Mouse (Mus musculus): ENCODE measurements around the gene Ccdc13. TPM values are rescaled to one million over a fixed set of nuclear protein-coding genes. Genes with fewer than 3 reads are reported as not detected.

Gene Ccdc13
- polyA plus RNA-seq, 1 experiment from 2014 or later, result not detected

DNA sequence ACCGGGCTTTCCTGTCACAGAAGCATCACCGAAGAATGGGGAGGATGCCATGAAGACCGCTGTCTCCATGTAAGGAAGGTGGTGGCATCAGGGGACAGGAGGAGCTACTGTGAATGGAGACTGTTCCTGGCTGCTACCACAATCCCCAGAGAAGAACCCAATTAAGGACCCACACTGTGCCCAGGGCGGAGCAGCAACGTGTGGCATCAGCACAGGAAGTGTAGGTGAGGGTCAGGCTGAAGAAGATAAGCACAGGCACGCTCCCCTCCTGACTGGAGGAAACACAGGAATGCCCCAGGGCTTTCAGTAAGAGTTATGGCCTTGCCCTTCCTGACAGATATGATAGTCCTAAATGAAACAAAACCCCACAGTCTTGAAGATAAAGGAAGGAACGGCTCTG lies 36.5 kb downstream of the Ccdc13 start:
- Histone ChIP-seq H3K4me3 (ENCODE audit: inconsistent target) (no peak overlapping the region), H3K79me2 (ENCODE audit: inconsistent target) (no peaks in the 10 kb centered on the region), H3K27ac (no peak overlapping the region), H3K36me3 (ENCODE audit: inconsistent target) (no peaks in the 10 kb centered on the region)
- WGBS (ENCODE audit: missing documents), result 40% methylated on average over 7 of the region's 7 CpGs

DNA sequence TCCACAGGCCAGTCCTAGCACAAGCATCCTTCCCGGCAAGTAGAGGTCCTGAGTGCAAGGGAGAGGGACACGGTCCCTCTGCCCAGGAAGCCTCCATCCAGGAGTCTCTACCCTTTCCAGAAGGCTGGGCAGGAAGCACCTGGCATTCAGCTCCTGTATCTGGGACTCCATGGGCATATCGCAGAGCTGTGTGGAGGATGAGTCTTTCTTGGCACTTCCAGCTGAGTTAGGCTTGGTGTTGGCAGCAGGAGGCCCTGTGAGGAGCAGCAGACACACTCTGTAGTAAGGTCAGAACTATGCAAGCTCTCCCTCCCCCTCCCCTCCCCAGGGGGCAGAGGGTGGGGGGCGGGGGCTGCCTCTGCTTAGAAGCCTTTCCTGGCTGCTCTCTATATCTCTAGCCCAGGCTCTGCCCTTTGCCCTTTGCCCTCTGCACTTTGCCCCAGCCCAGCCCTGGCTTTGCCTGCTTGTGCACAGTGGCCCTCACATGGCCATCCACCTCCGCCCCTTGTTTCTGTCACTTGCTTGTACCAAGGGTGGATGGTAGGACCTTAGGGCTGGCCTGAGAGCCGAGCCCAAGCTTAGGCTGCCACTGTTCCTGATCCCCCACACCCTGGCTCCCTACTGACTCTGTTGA lies 40.3 kb downstream of the Ccdc13 start:
- Histone ChIP-seq H3K36me3 (ENCODE audit: inconsistent target) (no peaks in the 10 kb centered on the region), H3K27ac (no peak overlapping the region), H3K79me2 (ENCODE audit: inconsistent target) (no peaks in the 10 kb centered on the region), H3K4me3 (ENCODE audit: inconsistent target) (no peak overlapping the region)
- 82% methylated on average over 6 of the region's 6 CpGs for WGBS (ENCODE audit: missing documents)

DNA sequence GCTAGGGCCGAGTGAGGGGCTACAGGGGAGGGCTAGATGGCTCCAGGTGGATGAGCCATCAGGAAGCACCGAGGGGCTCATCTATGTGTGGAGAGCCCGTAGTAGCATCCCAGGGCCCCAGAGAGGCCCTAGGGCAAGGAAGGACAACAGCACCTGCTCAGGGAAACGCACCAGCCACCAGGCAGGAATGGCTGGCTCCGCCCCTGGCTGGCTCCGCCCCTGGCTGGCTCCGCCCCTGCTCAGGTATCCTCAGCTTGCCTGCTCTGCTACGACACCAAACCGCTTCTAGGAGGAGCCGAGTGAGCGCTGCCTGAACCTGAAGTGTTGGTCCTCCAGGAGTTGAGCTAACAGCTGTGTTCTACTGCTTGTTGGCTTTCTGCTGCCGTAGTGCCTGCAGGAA lies 41.5 kb downstream of the Ccdc13 start:
- no peak overlapping the region for H3K4me3 ChIP-seq (ENCODE audit: inconsistent target)
- H3K27ac ChIP-seq, result no peak overlapping the region
- WGBS (ENCODE audit: missing documents), result 57% methylated on average over 12 of the region's 12 CpGs
- H3K79me2 ChIP-seq (ENCODE audit: inconsistent target), result no peaks in the 10 kb centered on the region
- H3K36me3 ChIP-seq (ENCODE audit: inconsistent target), result no peaks in the 10 kb centered on the region

DNA sequence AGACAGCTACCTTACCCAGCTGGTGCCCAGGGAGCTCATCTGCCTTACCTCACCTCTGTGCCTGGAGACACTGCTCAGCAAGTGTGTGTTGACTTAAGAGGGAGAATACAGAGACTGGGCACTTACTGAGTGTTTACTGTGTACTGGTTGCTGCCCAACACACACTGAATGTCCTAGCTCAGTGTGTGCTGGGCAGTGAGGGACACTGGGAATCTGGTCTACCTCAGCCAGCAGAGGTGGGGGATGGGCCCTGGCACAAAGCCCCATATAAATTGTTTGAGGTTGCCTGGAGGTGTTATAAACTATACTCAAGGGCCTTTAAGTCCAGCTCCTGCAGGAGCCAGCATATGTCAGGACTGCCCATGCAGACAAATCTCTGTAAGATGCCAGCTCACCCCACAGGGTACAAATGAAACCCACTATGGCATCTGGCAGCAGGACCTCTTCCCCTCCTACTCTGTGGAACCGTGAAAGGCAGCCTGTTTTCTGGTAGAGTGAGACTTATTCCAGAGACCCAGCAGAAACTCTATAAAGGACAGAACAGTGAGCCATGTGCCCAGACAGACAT lies 44.2 kb downstream of the Ccdc13 start:
- Histone ChIP-seq H3K4me3 (ENCODE audit: inconsistent target) (no peak overlapping the region), H3K36me3 (ENCODE audit: inconsistent target) (no peaks in the 10 kb centered on the region), H3K79me2 (ENCODE audit: inconsistent target) (no peaks in the 10 kb centered on the region), H3K27ac (no peak overlapping the region)
- WGBS (ENCODE audit: missing documents), result 50% methylated on average over 1 of the region's 1 CpGs

DNA sequence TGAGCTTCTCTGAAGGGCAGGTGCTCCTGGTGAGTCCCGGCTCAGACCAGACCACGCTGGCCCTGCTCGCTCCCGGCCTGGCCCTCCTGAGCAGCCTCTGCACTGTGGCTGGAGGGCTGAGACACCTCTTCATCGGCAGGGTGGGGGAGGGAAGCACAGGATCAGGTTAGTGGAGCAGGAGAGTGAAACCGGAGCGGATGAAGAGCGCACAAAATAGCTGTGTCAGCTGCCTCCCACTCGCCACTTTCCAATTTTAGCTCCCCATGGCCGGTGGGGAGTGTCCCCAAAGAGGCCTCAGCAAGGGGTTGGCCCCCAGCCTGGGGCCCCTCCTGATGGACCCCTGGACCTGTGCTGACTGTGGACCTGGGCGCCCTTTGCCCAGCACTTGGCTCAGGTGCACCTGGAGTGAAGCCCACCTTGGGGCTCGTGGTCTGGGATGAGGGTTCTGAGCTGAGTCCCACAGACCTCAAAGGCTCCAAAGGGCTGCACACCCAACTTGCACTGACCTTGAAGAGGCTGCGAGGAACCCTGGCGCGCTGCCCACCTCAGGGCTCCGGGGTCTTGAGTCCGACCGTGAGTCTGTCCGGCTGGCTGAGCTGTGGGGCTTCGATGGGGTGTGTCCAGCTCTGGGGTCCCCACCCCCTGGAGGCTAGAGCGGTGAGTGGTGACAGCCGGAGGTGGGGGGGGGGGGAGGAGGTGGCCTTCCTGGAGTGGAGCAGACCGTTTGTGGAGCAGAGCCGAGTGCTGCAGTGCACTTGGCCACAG lies 47.3 kb downstream of the Ccdc13 start, which contains the start of gene Hhatl:
Gene Hhatl (minus strand): TSS at position 751 of the 765 bp plus-strand sequence.
- WGBS (ENCODE audit: missing documents), result 56% methylated on average over 24 of the region's 24 CpGs
- Histone ChIP-seq H3K4me3 (ENCODE audit: inconsistent target) (no peak within 1 kb of the TSS), H3K36me3 (ENCODE audit: inconsistent target) (no peaks in the 10 kb centered on the region), H3K27ac (no peak within 1 kb of the TSS), H3K79me2 (ENCODE audit: inconsistent target) (no peaks in the 10 kb centered on the region)

DNA sequence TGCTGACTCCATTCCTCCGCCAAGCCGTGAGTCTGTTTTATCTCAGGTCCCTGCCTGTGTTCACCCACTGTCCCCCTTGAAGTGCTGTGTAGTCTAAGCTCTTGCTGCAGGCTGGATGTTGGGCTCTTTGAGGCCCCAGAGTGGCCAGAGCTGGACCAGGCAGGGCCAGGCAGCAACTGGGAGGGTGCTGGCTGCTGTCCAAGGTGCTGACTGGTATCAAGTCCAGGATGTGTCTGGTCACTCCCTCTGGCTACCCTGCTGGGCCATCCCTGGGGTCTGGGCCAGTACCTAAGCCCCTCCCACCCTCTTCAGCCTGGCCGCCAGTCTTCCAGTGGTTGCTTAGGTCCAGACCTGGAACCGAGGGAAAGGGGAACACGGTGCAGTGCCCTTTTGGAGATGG lies 48.1 kb downstream of the Ccdc13 start:
- H3K36me3 ChIP-seq (ENCODE audit: inconsistent target), result no peaks in the 10 kb centered on the region
- WGBS (ENCODE audit: missing documents), result 30% methylated on average over 5 of the region's 5 CpGs
- H3K27ac ChIP-seq, result no peak overlapping the region
- H3K4me3 ChIP-seq (ENCODE audit: inconsistent target), result no peak overlapping the region
- H3K79me2 ChIP-seq (ENCODE audit: inconsistent target), result no peaks in the 10 kb centered on the region

DNA sequence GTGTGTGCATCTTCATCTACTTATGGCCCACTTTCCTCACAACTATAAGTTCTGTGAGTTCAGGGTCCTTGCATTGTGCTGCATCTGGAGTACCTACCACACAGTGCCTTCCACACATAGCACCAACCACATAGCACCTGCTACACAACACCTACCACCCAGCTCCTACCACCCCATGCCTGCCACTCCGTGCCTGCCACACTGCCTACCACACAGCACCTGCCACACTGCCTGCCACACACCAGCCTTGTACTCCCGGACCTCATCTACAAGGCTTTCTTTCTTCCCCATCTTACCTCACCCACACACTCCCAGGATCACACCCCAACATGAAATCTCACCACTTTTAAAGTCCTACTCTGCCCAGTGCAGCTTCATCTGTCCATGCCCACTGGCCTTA lies 52.9 kb downstream of the Ccdc13 start:
- Histone ChIP-seq H3K27ac (no peak overlapping the region), H3K4me3 (ENCODE audit: inconsistent target) (no peak overlapping the region), H3K36me3 (ENCODE audit: inconsistent target) (no peaks in the 10 kb centered on the region), H3K79me2 (ENCODE audit: inconsistent target) (no peaks in the 10 kb centered on the region)
- WGBS (ENCODE audit: missing documents), result 92% methylated on average over 2 of the region's 2 CpGs

DNA sequence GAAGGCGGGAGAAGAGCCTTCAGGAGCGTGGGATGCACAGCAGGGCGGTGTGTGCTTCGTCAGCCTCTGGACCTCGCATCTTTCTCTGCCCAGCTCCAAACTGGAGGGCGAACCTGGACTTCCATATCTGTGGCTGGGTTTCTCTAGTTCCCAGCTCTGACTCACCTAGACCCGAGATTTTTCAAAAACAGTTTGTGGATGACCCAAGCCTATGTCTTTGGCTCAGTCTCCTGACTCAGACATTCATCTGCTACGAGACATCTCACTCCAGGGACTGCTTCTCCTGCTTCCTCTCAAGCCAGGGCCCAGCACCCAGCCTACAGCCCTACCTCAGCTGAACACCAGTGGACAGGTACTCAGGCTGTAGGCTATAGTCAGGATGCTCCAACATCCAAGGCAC lies 54.0 kb downstream of the Ccdc13 start:
- no peak overlapping the region for H3K4me3 ChIP-seq (ENCODE audit: inconsistent target)
- H3K79me2 ChIP-seq (ENCODE audit: inconsistent target), result no peaks in the 10 kb centered on the region
- WGBS (ENCODE audit: missing documents), result 89% methylated on average over 8 of the region's 8 CpGs
- no peak overlapping the region for H3K27ac ChIP-seq
- H3K36me3 ChIP-seq (ENCODE audit: inconsistent target), result no peaks in the 10 kb centered on the region

DNA sequence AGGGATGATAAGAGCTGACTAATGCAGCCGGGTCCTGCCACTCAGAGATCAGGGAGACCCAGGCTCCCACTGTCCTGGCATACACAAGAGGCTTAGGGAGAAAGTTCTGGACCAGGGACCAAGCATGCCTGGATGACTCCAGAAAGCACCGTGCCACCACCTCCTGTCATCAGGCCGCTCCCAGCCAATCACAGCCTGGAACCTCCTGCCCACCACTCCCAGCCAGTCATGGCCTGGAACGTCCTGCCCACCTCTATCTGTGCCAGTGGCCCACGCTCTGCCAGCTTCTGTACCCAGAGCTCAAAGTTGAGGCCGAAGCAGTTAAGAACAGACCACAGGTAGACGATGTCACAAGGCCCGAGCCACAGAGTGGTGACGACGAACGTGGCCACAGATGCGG lies 54.5 kb downstream of the Ccdc13 start:
- WGBS (ENCODE audit: missing documents), result 85% methylated on average over 12 of the region's 12 CpGs
- Histone ChIP-seq H3K79me2 (ENCODE audit: inconsistent target) (no peaks in the 10 kb centered on the region), H3K27ac (no peak overlapping the region), H3K36me3 (ENCODE audit: inconsistent target) (no peaks in the 10 kb centered on the region), H3K4me3 (ENCODE audit: inconsistent target) (no peak overlapping the region)

DNA sequence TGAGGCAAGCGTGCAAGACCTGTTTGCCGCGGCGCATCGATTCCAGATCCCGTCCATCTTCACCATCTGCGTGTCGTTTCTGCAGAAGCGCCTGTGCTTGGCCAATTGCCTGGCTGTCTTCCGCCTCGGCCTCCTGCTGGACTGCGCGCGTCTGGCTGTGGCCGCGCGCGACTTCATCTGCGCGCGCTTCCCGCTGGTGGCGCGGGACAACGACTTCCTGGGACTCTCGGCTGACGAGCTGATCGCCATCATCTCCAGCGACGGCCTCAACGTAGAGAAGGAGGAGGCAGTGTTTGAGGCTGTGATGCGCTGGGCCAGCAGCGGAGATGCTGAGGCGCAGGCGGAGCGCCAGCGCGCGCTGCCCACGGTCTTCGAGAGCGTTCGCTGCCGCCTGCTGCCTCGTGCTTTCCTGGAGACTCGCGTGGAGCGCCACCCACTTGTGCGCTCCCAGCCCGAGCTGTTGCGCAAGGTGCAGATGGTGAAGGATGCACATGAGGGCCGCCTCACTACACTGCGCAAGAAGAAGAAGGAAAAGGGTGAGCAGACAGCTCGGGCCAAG lies 61.1 kb downstream of the Ccdc13 start:
- Histone ChIP-seq H3K27ac (no peak overlapping the region), H3K4me3 (ENCODE audit: inconsistent target) (no peak overlapping the region), H3K79me2 (ENCODE audit: inconsistent target) (no peaks in the 10 kb centered on the region), H3K36me3 (ENCODE audit: inconsistent target) (no peaks in the 10 kb centered on the region)
- WGBS (ENCODE audit: missing documents), result 14% methylated on average over 54 of the region's 54 CpGs

DNA sequence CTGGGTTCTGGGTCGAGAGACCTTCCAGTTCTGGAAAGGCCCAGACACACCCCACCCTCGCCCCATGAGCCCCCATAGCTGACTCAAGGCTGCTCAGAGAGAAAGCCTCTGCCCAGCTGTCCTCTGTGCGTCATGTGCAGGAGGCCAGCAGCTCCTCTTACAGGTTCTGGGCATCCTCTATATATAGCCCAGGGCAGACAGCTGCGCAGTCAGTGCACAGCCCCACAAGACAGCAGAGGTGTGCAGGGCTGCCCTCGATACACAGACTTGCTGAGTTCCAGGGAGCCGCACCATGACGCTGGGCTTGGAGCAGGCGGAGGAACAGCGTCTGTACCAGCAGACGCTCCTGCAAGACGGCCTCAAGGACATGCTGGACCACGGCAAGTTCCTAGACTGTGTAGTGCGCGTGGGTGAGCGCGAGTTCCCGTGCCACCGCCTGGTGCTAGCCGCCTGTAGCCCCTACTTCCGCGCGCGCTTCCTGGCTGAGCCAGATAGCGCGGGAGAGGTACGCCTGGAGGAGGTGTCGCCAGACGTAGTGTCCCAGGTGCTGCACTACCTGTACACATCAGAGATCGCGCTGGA lies 61.7 kb downstream of the Ccdc13 start, which contains the start of gene Klhl40:
Gene Klhl40 (plus strand): TSS at position 124 of the 582 bp plus-strand sequence.
- Histone ChIP-seq H3K36me3 (ENCODE audit: inconsistent target) (no peaks in the 10 kb centered on the region), H3K4me3 (ENCODE audit: inconsistent target) (no peak within 1 kb of the TSS), H3K79me2 (ENCODE audit: inconsistent target) (no peaks in the 10 kb centered on the region), H3K27ac (no peak within 1 kb of the TSS)
- WGBS (ENCODE audit: missing documents), result 15% methylated on average over 30 of the region's 30 CpGs

DNA sequence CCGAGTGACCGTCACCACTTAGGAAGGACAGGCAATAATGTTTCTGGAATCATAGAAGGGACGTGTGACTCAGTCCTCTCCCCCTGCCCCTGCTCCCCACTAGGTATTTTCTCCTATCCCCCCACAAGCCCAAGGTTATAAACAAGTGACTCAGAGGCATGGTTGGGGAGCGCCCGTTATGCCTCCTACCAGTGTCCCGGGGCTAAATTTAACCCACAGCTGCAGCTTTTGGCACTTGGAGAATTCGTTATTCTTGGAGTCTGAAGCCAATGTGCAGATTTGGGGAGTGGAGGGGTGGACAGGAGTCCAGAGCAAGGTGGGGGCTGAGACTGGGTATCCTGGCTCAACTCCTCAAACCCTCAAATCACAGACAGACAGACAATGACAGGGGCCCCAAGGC lies 62.8 kb downstream of the Ccdc13 start:
- 83% methylated on average over 7 of the region's 7 CpGs for WGBS (ENCODE audit: missing documents)
- Histone ChIP-seq H3K36me3 (ENCODE audit: inconsistent target) (no peaks in the 10 kb centered on the region), H3K79me2 (ENCODE audit: inconsistent target) (no peaks in the 10 kb centered on the region), H3K4me3 (ENCODE audit: inconsistent target) (no peak overlapping the region), H3K27ac (no peak overlapping the region)

DNA sequence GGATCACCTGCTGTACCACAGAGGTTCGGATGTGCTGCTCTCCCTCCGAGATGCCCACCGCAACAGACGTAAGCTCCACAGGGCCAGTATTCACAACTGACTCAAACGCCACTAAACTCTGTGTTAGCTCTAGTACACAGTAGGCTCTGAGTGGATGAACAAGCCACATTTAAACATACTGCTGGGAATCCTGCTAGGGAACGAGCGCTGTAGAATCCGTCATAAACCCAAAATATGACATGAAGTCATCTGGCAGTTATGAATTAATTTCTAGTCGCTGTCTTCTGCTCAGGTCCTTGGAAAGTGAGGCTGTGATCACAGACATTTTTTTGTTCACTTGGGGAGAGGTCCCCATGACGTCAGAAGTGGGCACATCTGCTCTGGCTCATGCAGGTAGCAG lies 63.3 kb downstream of the Ccdc13 start:
- Histone ChIP-seq H3K27ac (no peak overlapping the region), H3K4me3 (ENCODE audit: inconsistent target) (no peak overlapping the region), H3K79me2 (ENCODE audit: inconsistent target) (no peaks in the 10 kb centered on the region), H3K36me3 (ENCODE audit: inconsistent target) (no peaks in the 10 kb centered on the region)
- WGBS (ENCODE audit: missing documents), result 81% methylated on average over 10 of the region's 10 CpGs

DNA sequence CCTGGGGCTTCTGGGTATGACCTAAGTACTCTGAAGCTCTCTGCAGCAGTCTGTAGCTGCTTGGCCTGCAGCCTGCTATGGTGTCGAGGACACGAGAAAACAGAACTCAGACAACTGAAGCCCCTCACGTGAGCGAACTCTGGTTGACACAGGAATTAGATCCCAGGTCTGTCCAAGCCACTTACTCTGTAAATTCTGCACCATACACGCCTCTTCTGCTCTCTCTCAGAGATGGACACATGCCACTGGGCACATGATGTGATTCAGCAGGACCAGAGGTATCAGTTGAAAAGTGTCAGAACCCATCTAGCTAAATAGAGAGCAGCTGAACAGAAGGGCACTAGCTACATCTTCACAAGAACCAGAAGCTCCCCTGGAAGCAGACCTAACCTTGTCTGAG lies 66.8 kb downstream of the Ccdc13 start:
- Histone ChIP-seq H3K27ac (no peak overlapping the region), H3K79me2 (ENCODE audit: inconsistent target) (no peaks in the 10 kb centered on the region), H3K4me3 (ENCODE audit: inconsistent target) (no peak overlapping the region), H3K36me3 (ENCODE audit: inconsistent target) (no peaks in the 10 kb centered on the region)
- 83% methylated on average over 5 of the region's 5 CpGs for WGBS (ENCODE audit: missing documents)

All from macrophage (primary cell).